Mouse (Mus musculus): ENCODE data around the gene Pou2f1.

Pou2f1 gene

GRCm38 (mm10) chr1:165848881-165849280 lies 153.6 kb downstream of the Pou2f1 start:
- CTCF ChIA-PET = interaction anchor here (0.7 kb wide), 1 partner anchor 190 kb away, joined by 3 read pairs; no protein-coding TSS in a partner anchor

GRCm38 (mm10) chr1:165848417-165848816 lies 154.1 kb downstream of the Pou2f1 start:
- CTCF ChIA-PET = interaction anchor here (0.7 kb wide), 1 partner anchor 189 kb away, joined by 3 read pairs; no protein-coding TSS in a partner anchor

DNA sequence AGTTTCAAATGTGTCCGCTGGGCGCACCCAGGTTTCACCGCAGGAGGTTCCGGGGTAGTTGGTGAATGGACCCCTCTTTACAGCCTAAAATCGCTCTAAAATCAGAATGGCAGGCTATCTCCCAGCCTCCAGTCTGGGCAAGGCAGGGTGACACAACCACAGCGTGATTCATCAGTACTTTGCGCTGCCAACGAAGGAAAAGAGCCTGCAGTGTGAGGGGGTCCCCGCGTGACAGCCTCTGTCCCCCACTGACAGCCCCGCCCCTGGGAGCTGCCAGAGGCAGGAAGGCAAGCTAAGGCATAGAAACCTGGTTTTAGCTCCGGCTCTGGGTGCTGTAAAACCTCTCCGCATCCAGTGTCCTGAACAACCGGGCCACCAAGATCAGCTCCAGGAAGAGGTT lies 157.1 kb downstream of the Pou2f1 start:
- CTCF ChIA-PET = interaction anchor here (1.6 kb wide), 1 partner anchor 9 kb away, joined by 5 read pairs; no protein-coding TSS in a partner anchor

GRCm38 (mm10) chr1:165844956-165845355 lies 157.5 kb downstream of the Pou2f1 start:
- CTCF ChIA-PET = interaction anchor here (0.5 to 1.6 kb wide), 3 partner anchors 9 to 295 kb away, joined by 3 to 5 read pairs (median 5); no protein-coding TSS in a partner anchor

GRCm38 (mm10) chr1:165844466-165844951 lies 158.0 kb downstream of the Pou2f1 start:
- CTCF ChIA-PET = interaction anchor here (0.5 to 0.7 kb wide), 3 partner anchors 37 to 295 kb away, joined by 3 to 5 read pairs (median 5); no protein-coding TSS in a partner anchor

GRCm38 (mm10) chr1:165843586-165843985 lies 158.9 kb downstream of the Pou2f1 start:
- CTCF ChIA-PET = no interaction called here

GRCm38 (mm10) chr1:165842170-165842569 lies 160.3 kb downstream of the Pou2f1 start:
- CTCF ChIA-PET = interaction anchor here (0.6 to 0.8 kb wide), 2 partner anchors 109 to 135 kb away, joined by 5 to 8 read pairs; no protein-coding TSS in a partner anchor

DNA sequence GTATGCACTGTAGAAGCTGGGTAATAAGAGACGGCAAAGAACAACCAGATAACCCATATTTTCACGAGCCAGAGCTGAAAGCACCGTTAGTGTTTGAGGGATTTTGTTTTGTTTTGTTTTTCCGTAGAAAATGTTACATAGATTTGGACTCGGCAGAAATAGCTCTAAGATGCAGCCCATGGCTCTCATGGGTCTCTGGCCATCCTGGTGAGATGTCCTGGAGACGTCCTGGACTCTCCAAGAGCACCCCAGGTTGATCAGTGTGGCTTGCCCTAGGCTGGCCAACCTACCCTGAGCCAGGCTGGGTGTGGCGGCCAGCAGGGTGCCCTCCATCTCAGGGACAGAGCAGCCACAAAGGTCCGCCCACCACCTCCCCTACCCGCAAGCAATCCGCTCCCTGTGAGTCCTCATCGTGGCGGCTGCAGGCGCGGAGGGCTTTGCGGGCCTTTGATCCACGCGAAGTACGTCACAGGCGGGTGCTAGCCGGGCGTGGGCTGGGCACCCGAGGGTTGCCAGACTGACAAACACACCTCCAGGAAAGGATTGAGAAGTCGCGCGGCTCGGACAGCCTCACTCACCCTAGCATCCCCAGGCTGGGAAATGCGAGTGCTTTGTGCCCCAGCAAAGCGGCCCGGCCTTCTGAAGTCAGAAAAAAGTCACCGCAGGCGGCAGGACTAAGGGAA lies 161.8 kb downstream of the Pou2f1 start:
- CTCF ChIA-PET = no interaction called here

GRCm38 (mm10) chr1:165839201-165839600 lies 163.3 kb downstream of the Pou2f1 start:
- CTCF ChIA-PET = no interaction called here

- CTCF ChIA-PET = no interaction called here
These were observed 164.9 kb downstream of the Pou2f1 start for GRCm38 (mm10) chr1:165837546-165837945.

DNA sequence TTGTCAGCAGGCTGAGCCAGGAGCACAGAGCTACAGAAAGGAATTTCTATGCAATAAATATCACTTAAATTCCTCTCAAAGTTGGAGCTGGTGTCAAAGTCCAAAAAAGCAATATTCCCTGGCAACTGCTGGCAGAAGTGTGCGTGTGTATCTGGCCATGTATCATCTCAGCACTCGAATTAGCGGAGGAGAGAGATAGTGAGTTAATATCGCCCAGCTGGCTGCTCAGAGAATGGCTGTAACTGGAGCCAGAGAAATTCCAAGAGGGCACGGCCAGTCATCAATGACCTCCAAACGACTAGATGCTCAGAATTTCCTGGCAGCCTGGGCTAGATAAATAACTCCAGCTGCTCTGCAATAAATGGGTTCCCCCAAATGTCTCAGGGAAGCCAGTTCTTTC lies 166.0 kb downstream of the Pou2f1 start:
- CTCF ChIA-PET = no interaction called here

DNA sequence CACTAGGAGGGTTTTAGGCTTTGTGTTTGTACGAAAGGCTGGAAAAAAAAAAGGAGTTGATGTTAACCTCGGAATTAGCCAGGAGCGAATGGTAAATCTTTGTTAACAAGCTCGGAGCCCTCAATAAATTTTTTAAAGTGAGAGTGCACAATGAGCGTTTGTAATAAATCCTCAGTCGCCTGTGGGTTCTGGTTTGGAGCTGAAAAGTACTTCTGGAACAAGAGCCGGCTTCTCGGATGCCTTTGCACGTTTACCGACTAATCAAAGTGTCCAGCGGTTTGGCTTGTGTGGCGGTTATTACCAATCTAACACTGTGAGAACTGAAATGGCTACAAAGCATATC lies 167.9 kb downstream of the Pou2f1 start:
- CTCF ChIA-PET = no interaction called here

- CTCF ChIA-PET = no interaction called here
These were observed 168.4 kb downstream of the Pou2f1 start for GRCm38 (mm10) chr1:165833910-165834632.

DNA sequence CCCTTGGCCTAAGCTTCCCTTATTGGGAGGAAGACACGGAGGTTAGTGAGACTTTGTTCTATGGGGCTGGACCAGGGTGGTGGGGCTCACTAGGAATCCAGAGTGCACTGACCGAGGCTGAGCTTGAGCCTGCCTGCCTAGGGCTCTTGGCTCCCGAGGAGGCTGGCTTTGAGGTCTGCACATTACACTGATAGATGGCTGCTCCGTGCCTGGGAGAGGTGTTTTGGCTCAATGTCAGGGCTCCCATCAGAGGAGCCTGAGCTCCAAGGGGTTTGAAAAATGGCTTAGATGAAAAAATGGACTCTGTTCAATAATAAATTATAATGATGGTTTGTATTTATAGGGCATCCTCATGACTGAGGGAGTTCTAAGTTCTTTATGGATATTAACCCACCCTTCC lies 169.2 kb downstream of the Pou2f1 start:
- CTCF ChIA-PET = no interaction called here

- CTCF ChIA-PET = no interaction called here
These were observed 172.6 kb downstream of the Pou2f1 start for GRCm38 (mm10) chr1:165829890-165830289.

DNA sequence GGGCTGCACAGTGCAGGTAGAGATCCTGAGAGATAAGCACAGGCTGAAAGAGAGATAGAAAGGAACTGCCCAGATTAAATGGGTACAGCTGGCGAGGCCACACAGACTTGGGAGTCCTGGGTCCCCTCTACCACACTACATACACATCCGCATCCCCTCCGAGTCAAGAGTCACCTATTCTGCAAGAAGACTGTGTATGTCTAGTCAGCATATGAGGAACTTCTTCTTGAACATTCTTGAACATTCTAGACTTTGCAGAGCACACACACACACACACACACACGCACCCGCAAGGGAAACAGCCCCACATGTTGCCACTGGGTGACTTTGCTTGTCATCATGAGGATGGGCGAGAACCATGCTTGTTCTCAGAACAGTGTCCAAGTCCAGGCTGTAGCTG lies 173.9 kb downstream of the Pou2f1 start:
- CTCF ChIA-PET = interaction anchor here (0.6 kb wide), 1 partner anchor 1411 kb away, joined by 13 read pairs; no protein-coding TSS in a partner anchor

- CTCF ChIA-PET = interaction anchor here (0.6 kb wide), 1 partner anchor 1412 kb away, joined by 13 read pairs; no protein-coding TSS in a partner anchor
These were observed 174.3 kb downstream of the Pou2f1 start for GRCm38 (mm10) chr1:165828173-165828572.

DNA sequence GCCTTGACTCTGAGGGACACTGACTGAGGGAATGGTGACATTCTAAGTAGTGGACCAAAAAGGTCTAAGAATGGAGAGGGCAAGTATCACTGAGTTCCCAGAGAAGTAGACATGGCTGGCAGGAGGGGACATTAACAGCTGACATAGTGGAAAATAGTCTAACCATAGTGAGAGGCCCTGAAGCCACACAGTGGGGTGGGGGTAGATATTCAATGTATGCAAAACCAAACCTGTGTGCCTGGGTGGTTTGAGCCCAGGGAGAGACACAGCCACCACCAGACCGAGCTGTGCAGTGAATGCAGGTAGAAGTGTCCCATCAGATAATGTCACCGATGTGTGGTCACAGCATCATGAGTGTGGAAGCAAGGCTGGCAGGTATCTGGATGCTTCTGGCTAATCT lies 180.4 kb downstream of the Pou2f1 start:
- CTCF ChIA-PET = no interaction called here

DNA sequence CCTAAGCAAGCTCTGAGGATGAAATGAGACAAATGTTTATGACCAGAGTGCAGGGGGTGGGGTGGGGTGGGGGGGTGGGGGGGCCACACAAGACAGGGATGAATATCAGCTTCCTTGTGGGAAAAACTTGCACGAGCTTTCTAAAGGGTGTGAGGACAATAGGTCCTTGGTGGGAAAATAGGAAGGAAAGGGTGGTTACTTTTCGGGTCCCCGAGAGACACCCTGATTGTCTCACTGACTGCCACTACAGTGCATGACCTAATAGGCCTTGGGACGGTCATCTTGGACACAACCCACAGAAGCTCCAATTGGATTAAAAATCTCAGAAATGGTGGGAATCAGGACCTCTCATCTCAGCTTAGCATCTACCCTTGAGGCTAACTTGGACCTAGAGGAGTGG lies 183.3 kb downstream of the Pou2f1 start:
- CTCF ChIA-PET = no interaction called here

GRCm38 (mm10) chr1:165818145-165818860 lies 184.2 kb downstream of the Pou2f1 start:
- CTCF ChIA-PET = no interaction called here

DNA sequence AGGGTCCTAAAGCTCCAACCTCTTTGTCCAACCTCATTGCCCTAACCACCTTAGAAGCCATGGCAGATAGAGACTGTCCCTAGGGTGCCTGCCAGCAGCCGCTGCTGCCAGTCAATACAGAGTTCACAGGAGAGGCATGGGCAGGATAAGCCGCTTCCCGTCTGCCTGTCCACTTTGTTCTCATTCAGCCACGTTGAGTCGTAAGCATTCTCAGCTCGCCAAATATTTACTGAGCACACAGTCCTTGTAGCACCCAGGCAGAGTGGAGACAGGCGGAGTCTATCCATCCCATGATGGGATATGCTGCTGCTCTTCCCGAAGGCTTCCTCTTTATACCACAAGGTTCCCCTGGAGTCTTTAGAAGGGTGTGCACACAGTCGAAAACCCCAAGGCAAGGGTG lies 185.2 kb downstream of the Pou2f1 start:
- CTCF ChIA-PET = no interaction called here

DNA sequence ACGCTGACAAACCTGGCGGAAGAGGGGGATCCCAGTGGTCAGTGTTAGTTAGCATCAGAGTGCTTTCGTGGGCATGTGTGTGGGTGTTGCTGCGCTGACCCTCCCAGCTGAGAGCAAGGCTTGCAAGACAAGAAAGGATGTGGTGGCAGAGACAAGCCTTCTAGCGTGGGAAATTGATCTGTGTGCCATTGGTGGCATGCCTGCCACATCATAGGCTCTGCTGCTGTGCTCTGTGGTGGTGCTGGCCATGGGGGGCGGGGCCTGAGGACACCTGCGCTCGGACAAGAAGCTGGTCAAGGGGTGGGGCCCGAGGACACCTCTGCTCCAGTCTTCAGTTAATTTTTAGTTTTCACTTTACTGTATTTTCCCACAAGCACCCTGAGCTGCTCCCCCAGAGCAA lies 186.1 kb downstream of the Pou2f1 start:
- CTCF ChIA-PET = no interaction called here
